Mouse (Mus musculus) ES-E14 (cell line): ENCODE data around the gene Rbfox3. TPM values are rescaled to one million over a fixed set of nuclear protein-coding genes. Genes with fewer than 3 reads are reported as not detected.

Experiments
- DNase-seq: peaks from one replicate; pipeline ENCODE4 v3.0.0-alpha.2; 2013; ENCODE audit warnings: low read depth, low spot score
- H3K27ac ChIP-seq: 2 replicates; pipeline ENCODE4 v1.5.1; 2012; ENCODE audit warnings: low read depth, mild to moderate bottlenecking, low read length, moderate library complexity, mixed read lengths; ENCODE audit not compliant: poor library complexity, insufficient read depth, severe bottlenecking
- H3K36me3 ChIP-seq: 2 replicates; pipeline ENCODE4 v1.6.1; 2012; ENCODE audit warnings: mild to moderate bottlenecking, low read length, moderate library complexity, mixed read lengths; ENCODE audit not compliant: control insufficient read depth, poor library complexity, insufficient read depth, severe bottlenecking
- H3K4me1 ChIP-seq, 2 experiments: fragments of 150-350 bp in 1 of 2; sonication (generic) in 1 of 2; 2 replicates each; pipeline ENCODE4 v1.6.1; 2012; ENCODE audit warnings: low read length in 2 of 2, mild to moderate bottlenecking in 1 of 2, mixed read lengths in 1 of 2; ENCODE audit not compliant: control insufficient read depth in 2 of 2, insufficient read depth in 2 of 2, poor library complexity in 1 of 2
- H3K4me3 ChIP-seq, 2 experiments: fragments of 150-350 bp in 1 of 2; sonication (generic) in 1 of 2; 2 replicates each; pipeline ENCODE4 v1.5.1; 2012; ENCODE audit warnings: low read length in 2 of 2, low read depth in 1 of 2, mild to moderate bottlenecking in 1 of 2, mixed read lengths in 1 of 2; ENCODE audit not compliant: insufficient read depth in 1 of 2, poor library complexity in 1 of 2, severe bottlenecking in 1 of 2
- H3K9ac ChIP-seq: 2 replicates; pipeline ENCODE4 v1.6.1; 2012; ENCODE audit warnings: low read depth, mild to moderate bottlenecking, low read length, mixed read lengths; ENCODE audit not compliant: poor library complexity, insufficient read depth, severe bottlenecking
- H3K9me3 ChIP-seq: fragments of 150-350 bp; sonication (generic); 2 replicates; pipeline ENCODE4 v1.6.1; 2012; ENCODE audit warnings: low read depth, mild to moderate bottlenecking, low read length; ENCODE audit not compliant: control insufficient read depth, insufficient read depth
- CHD2 ChIP-seq: IDR thresholded peaks from 2 replicates; pipeline ENCODE4 v1.6.1; 2014; ENCODE audit warnings: mild to moderate bottlenecking, low read depth, low read length, inconsistent platforms
- HCFC1 ChIP-seq: IDR thresholded peaks from 2 replicates; pipeline ENCODE4 v1.6.1; 2012; ENCODE audit warnings: low read length, inconsistent platforms, borderline replicate concordance; ENCODE audit not compliant: insufficient read depth
- MAFK ChIP-seq: IDR thresholded peaks from 2 replicates; pipeline ENCODE4 v1.6.1; 2014; ENCODE audit warnings: mild to moderate bottlenecking, low read depth, low read length, inconsistent platforms; ENCODE audit not compliant: insufficient read depth
- ZC3H11A ChIP-seq: IDR thresholded peaks from 2 replicates; pipeline ENCODE4 v1.6.1; 2012; ENCODE audit warnings: low read depth, mild to moderate bottlenecking, inconsistent platforms, low read length, borderline replicate concordance
- ZNF384 ChIP-seq: IDR thresholded peaks from 2 replicates; pipeline ENCODE4 v1.6.1; 2012; ENCODE audit warnings: low read depth, low read length, inconsistent platforms
- in situ Hi-C, 2 experiments: fragments of 600-800 bp; cut with MboI; formaldehyde crosslinking; loops; one replicate each; pipeline ENCODE4 v1.15.1; 2025; ENCODE audit warnings: low sequenced_read_pairs in 2 of 2, inconsistent platforms in 1 of 2; ENCODE audit not compliant: unreplicated experiment in 2 of 2
- total RNA-seq: library from RNA; depleted of rRNA; stranded (reverse); fragments of 300-350 nt; gene quantifications from 2 replicates; pipeline ENCODE4 v1.2.3, GENCODE M21; 2012

The Rbfox3 gene
- total RNA-seq, 1 experiment = 0.45 TPM

GRCm38 (mm10) chr11:118821353-118821752 is 90.0 kb downstream of the Rbfox3 start:
- H3K4me3 ChIP-seq = no peak overlapping the region
- H3K4me1 ChIP-seq = no peaks in the 10 kb centered on the region
- H3K36me3 ChIP-seq = no peaks in the 10 kb centered on the region
- DNase-seq = no peak
- TF ChIP-seq MAFK (no peak), CHD2 (no peak), ZNF384 (no peak), HCFC1 (no peak), ZC3H11A (no peak)
- H3K9me3 ChIP-seq = no peaks in the 10 kb centered on the region
- H3K27ac ChIP-seq = no peak overlapping the region
- in situ Hi-C loops = no loop called here
- no peak overlapping the region for H3K9ac ChIP-seq

DNA sequence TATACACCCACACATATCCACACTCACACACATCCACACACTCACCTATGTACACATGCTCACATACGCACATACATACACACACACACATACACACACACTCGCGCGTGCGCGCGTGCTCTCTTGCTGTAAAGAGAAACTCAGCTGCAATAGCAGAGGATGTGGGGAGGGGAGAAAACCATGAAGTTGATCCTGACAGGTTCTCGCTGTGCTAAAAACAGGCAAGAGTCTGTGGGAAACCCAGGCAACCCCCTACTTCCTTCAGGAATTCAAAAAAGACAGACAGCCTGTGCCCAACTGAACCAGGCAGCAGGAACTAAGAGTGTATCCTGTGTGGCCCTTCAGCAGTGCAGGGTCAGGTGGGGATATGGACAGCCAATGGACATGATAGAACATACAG is 92.9 kb downstream of the Rbfox3 start:
- Histone ChIP-seq H3K4me3 (no peak overlapping the region), H3K9me3 (no peaks in the 10 kb centered on the region), H3K36me3 (no peaks in the 10 kb centered on the region), H3K27ac (no peak overlapping the region), H3K9ac (no peak overlapping the region), H3K4me1 (no peaks in the 10 kb centered on the region)
- DNase-seq = no peak
- TF ChIP-seq MAFK = no peak
- no peak for TF ChIP-seq CHD2
- TF ChIP-seq ZNF384 = no peak
- TF ChIP-seq ZC3H11A = no peak
- no peak for TF ChIP-seq HCFC1
- in situ Hi-C loops = no loop called here

GRCm38 (mm10) chr11:118815118-118815517 is 96.3 kb downstream of the Rbfox3 start:
- Histone ChIP-seq H3K36me3 (no peaks in the 10 kb centered on the region), H3K4me1 (no peaks in the 10 kb centered on the region), H3K4me3 (no peak overlapping the region), H3K9ac (no peak overlapping the region), H3K27ac (no peak overlapping the region), H3K9me3 (no peaks in the 10 kb centered on the region)
- in situ Hi-C loops = no loop called here
- no peak for DNase-seq
- TF ChIP-seq ZNF384 = no peak
- no peak for TF ChIP-seq ZC3H11A
- no peak for TF ChIP-seq MAFK
- no peak for TF ChIP-seq HCFC1

GRCm38 (mm10) chr11:118813942-118814341 is 97.5 kb downstream of the Rbfox3 start:
- TF ChIP-seq HCFC1 (no peak), CHD2 (no peak)
- in situ Hi-C loops = no loop called here
- no peak for DNase-seq

DNA sequence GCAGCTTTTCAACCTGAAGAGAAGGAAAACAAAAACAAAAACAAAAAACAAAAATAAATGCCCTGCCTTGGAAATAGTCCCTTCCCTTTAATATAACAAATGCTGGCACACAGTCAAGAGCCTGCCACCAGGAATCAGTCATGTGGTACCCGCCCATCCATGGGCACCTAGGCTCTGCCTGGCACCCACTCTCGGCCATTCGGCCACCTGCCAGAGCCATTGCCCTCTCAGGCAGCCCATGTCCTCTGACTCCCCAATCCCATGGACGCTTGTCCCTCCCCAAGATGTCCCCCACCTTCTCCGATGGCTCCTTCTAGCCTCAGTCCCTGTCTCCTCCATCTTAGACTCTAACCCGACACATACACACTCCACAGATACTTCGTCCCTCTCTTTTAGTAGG is 100.0 kb downstream of the Rbfox3 start:
- no peak overlapping the region for H3K9ac ChIP-seq
- no peaks in the 10 kb centered on the region for H3K9me3 ChIP-seq
- TF ChIP-seq MAFK (no peak), CHD2 (no peak), ZNF384 (no peak), ZC3H11A (no peak), HCFC1 (no peak)
- no peak overlapping the region for H3K4me3 ChIP-seq
- H3K4me1 ChIP-seq = no peaks in the 10 kb centered on the region
- no peaks in the 10 kb centered on the region for H3K36me3 ChIP-seq
- no peak overlapping the region for H3K27ac ChIP-seq
- in situ Hi-C loops = no loop called here
- DNase-seq = no peak

More at GRCm38 (mm10) chr11:118813942-118814341, 97.5 kb downstream of the Rbfox3 start:
- H3K9ac ChIP-seq = no peak overlapping the region
- H3K4me1 ChIP-seq = no peaks in the 10 kb centered on the region
- H3K36me3 ChIP-seq = no peaks in the 10 kb centered on the region
- no peak overlapping the region for H3K4me3 ChIP-seq
- no peaks in the 10 kb centered on the region for H3K9me3 ChIP-seq
- no peak overlapping the region for H3K27ac ChIP-seq
